Mouse (Mus musculus): ENCODE data around the gene Itgb2.

DNA sequence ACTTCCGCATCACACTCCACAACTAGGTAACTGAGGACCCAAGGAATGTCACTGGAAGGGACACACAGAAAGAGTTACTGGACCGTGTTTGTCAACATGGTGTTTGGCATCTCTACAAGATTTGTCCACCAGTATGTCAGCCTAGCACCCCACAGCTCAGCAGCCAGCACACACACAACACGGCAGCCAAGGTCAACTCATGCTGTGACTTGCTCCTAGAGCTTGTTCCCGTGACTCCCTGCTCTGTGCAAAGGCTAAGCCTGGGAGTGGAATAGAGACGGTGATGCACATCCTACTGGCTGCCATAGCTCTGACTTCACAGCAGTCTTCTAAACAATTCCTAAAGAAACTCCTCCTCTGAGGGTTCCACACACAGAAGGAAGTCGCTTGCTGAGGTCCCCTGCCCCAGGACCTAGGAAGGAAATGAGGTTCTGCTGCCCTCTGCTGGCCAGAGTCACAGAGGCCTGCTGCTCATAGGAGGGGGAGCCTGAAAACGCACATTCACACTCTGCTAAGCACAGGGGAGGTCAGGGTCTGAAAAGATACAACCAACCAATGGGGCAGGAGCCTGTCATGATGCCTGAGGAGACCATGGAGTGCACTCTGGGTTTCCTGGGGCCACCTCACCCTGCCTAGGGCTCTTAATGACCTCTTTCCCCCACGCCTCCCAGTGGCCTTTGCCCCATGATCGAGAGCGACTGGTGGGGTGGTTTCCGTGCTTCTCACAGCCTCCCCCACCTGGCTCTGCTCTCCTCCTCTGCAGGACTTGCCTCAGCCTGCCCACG lies 20.5 kb upstream of the Itgb2 start:
- peak; percentile 90; the same call in 1 of the 2 replicates for TF ChIP-seq CTCF (IDR thresholded peaks at IDR 0.05; ENCODE audit: extremely low read depth, insufficient read depth, insufficient read length, insufficient replicate concordance)
- no peak for TF ChIP-seq POLR2A (IDR thresholded peaks at IDR 0.05; ENCODE audit: low read depth, low read length)

All from spleen, adult 2 months (tissue).